Mouse (Mus musculus): ENCODE measurements around the gene Prtg.

- TF ChIP-seq TAL1 (IDR thresholded peaks at IDR 0.05; ENCODE audit: low read length) (no peak), GATA1 (IDR thresholded peaks at IDR 0.05; ENCODE audit: low read length) (no peak)
Measured at GRCm38 (mm10) chr9:72862186-72862585, 55.5 kb downstream of the Prtg start.
